Mouse (Mus musculus) MEL (cell line): ENCODE measurements around the gene Gas2.

ENCODE experiments used
- BHLHE40 ChIP-seq: IDR thresholded peaks from 2 replicates; pipeline ENCODE4 v1.6.1; 2012; ENCODE audit warnings: low read depth, mild to moderate bottlenecking, inconsistent platforms, low read length, improper control_type of control experiment, borderline replicate concordance
- CTCF ChIP-seq, 3 experiments: IDR thresholded peaks in 2 of 3; conservative IDR thresholded peaks in 1 of 3; 2 replicates each; pipeline ENCODE4 v1.5.1; 2011 to 2012; ENCODE audit warnings: low read length in 3 of 3, low read depth in 2 of 3, mild to moderate bottlenecking in 2 of 3, improper control_type of control experiment in 1 of 3, inconsistent platforms in 1 of 3, mixed read lengths in 1 of 3, moderate library complexity in 1 of 3; ENCODE audit not compliant: control insufficient read depth in 1 of 3, insufficient read depth in 1 of 3, poor library complexity in 1 of 3, severe bottlenecking in 1 of 3
- EP300 ChIP-seq, 2 experiments: IDR thresholded peaks; 2 replicates each; pipeline ENCODE4 v1.6.1; 2011; ENCODE audit warnings: improper control_type of control experiment in 2 of 2, low read length in 2 of 2, low read depth in 1 of 2, mild to moderate bottlenecking in 1 of 2
- GATA1 ChIP-seq: IDR thresholded peaks from 2 replicates; pipeline ENCODE4 v1.6.1; 2011; ENCODE audit warnings: low read depth, low read length, improper control_type of control experiment
- HCFC1 ChIP-seq: IDR thresholded peaks from 2 replicates; pipeline ENCODE4 v1.6.1; 2012; ENCODE audit warnings: low read depth, mild to moderate bottlenecking, inconsistent platforms, low read length, improper control_type of control experiment, moderate library complexity
- KAT2A ChIP-seq: conservative IDR thresholded peaks from 2 replicates; pipeline ENCODE4 v1.6.1; 2012; ENCODE audit warnings: low read depth, low read length, improper control_type of control experiment, inconsistent platforms
- POLR2A ChIP-seq, 2 experiments: IDR thresholded peaks; 2 replicates each; pipeline ENCODE4 v1.6.1; 2011 to 2012; ENCODE audit warnings: low read length in 2 of 2, mild to moderate bottlenecking in 2 of 2, control low read depth in 1 of 2, improper control_type of control experiment in 1 of 2, low read depth in 1 of 2, moderate library complexity in 1 of 2; ENCODE audit not compliant: control insufficient read depth in 1 of 2, insufficient read depth in 1 of 2, poor library complexity in 1 of 2
- UBTF ChIP-seq: IDR thresholded peaks from 2 replicates; pipeline ENCODE4 v1.6.1; 2012; ENCODE audit warnings: low read depth, mild to moderate bottlenecking, inconsistent platforms, low read length, improper control_type of control experiment, moderate library complexity, borderline replicate concordance; ENCODE audit not compliant: insufficient read depth

DNA sequence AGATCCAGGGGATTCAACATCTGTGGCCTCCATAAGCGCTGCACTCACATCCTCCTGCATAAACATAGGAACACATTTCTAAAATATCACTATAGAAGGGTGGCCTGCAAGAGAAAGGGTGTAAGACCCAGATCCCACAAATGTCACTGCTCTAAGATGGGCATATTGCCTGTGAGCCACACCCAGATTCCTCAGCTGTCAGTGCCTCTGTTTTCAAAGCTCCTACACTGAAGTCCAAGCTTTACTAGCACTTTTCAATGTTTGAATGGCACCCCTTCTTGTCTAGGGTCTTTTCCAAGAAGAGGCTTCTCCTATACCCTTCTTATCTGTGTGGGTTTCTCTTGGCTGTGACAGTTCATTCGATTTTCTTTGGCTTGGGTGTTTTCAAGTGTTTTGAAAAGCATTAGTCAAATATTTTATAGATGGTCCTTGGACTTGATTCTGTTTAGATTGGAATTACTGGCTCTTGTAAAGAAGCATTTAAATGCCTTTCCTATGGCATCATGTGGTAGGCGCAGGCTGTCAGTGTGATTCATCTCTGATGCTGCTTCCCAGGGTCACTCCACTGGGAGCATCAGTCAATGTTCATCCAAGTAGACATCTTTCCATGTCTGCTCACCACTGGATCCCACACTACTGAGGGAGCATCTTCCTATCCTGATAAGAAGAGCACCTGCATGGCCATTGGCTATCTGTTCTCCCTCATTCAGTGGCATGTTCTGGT lies 43.4 kb upstream of the Gas2 start:
- TF ChIP-seq EP300 (IDR thresholded peaks at IDR 0.05; ENCODE audit: low read depth in 1 of 2, low read length in 2 of 2) (no peak), CTCF (IDR thresholded peaks at IDR 0.05 in 2 of 3, conservative IDR thresholded peaks at IDR 0.05 in 1 of 3; ENCODE audit: control insufficient read depth in 1 of 3, insufficient read depth in 1 of 3, low read depth in 2 of 3, low read length in 3 of 3, poor library complexity in 1 of 3, severe bottlenecking in 1 of 3) (no peak), UBTF (no peak), HCFC1 (no peak), GATA1 (no peak), KAT2A (no peak), POLR2A (IDR thresholded peaks at IDR 0.05; ENCODE audit: control insufficient read depth in 1 of 2, insufficient read depth in 1 of 2, low read depth in 1 of 2, low read length in 2 of 2, poor library complexity in 1 of 2) (no peak), BHLHE40 (no peak)
